Mouse (Mus musculus): Measurements from ENCODE around the gene Bcl7c.

DNA sequence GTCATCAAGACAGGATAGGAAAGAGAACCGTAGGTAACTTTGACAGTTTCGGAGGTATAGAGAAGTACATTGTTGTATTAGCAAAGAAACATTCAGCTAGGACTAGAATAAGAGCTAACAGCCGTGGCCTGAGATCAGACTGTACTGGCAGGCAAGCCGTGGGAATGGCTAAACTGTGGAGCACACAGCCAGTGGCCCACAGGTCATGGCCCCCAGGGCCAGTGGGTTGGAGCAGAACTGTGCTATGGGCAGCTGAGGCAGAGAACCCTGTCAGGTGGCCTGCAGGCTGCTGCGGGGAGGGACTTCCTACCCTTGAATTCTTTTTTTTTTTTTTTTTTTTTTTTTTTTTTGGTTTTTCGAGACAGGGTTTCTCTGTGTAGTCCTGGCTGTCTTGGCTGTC, 59.5 kb downstream of the Bcl7c start:
- TF ChIP-seq POLR2A (IDR thresholded peaks at IDR 0.05; ENCODE audit: extremely low read depth, insufficient read depth, low read length) (no peak), CTCF (IDR thresholded peaks at IDR 0.05; ENCODE audit: low read depth, low read length) (no peak)
